Mouse (Mus musculus) spleen, postnatal 10 days (tissue): ENCODE data around the gene Gm21748.
"Not testable (repeated sequence)": the region's sequence is repeated elsewhere in the genome, so short reads cannot be mapped to it uniquely, and the experiment has no call there.

Experiments
- DNase-seq, 2 experiments: peaks; one replicate each; pipeline ENCODE4 v3.0.0; 2021 to 2022; ENCODE audit warnings: low spot score in 2 of 2

Gm21748 gene

GRCm38 (mm10) chrY:90839077-90839476 is at the start of gene Gm21748:
TSS of gene Gm21748 (minus strand) at chrY:90839177.
- DNase-seq = not testable (repeated sequence)
